Mouse (Mus musculus): ENCODE results near the gene Arhgap45.

GRCm38 (mm10) chr10:80053259-80053780 lies 36.9 kb downstream of the Arhgap45 start:
- TF ChIP-seq EP300 (IDR thresholded peaks at IDR 0.05; ENCODE audit: low read depth) (no peak; the same call in 1 of the 2 replicates), CTCF (IDR thresholded peaks at IDR 0.05; ENCODE audit: low read depth) (no peak)

All from liver, embryonic 14.5 days (tissue).